Mouse (Mus musculus) lung, postnatal 4 days (tissue): ENCODE results near the gene AC134908.4.

Source experiments
- DNase-seq, 2 experiments: peaks; one replicate each; pipeline ENCODE4 v3.0.0; 2021

The AC134908.4 gene

DNA sequence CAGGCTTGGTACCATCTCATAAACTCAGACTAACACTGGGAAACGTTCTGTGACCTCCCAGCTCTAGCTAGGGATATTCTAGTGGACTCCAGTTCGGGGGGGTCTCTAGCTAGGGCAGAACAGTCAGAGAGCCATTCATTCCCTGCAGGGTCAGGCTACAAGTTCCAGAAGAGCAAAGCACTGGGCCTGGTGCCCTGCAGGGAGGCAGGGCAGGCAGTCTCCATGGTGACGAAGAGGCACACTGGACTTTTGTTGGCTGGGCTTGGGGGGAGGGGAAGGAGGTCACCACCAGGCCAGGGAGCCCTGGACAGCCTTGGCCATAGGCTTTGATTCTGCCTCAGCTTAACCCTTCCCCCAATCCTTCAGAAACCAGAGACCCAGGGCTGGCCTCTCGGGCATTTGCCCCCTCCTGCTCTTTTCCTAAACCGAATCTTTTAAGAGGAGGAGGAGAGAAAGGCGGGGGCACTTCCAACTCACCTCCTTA is at the start of gene AC134908.4:
Gene AC134908.4, minus strand, starts transcription at position 51 of the 484 bp plus-strand sequence.
- DNase-seq = no peak

DNA sequence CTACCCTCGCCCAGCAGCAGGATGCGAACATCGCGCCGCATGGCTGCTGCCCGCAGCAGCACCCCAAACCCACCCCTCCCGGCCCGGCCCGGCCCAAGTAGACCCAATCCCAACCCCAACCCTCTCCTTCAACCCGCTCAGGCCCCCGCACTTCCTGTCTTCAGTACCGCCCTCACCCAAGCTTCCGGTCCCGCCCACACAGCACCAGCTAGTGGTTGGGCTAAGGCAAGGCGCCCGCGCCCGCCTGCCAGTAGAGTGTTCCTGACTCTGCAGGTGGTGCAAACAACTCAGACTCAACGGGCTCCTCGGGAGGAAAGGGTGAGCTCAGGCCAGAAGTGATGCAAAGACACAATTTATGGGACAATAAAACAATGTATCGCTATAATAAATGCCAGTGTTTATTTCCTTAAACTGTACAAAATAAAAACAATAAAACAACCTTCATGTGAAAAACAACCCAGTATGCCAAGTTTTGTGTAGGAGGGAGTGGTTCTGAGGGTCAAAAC is 49.0 kb upstream of the AC134908.4 start, which contains the start of gene Rhot2:
Gene Rhot2, minus strand, starts transcription at position 456 of the 506 bp plus-strand sequence.
- peak; percentile 96 for DNase-seq

DNA sequence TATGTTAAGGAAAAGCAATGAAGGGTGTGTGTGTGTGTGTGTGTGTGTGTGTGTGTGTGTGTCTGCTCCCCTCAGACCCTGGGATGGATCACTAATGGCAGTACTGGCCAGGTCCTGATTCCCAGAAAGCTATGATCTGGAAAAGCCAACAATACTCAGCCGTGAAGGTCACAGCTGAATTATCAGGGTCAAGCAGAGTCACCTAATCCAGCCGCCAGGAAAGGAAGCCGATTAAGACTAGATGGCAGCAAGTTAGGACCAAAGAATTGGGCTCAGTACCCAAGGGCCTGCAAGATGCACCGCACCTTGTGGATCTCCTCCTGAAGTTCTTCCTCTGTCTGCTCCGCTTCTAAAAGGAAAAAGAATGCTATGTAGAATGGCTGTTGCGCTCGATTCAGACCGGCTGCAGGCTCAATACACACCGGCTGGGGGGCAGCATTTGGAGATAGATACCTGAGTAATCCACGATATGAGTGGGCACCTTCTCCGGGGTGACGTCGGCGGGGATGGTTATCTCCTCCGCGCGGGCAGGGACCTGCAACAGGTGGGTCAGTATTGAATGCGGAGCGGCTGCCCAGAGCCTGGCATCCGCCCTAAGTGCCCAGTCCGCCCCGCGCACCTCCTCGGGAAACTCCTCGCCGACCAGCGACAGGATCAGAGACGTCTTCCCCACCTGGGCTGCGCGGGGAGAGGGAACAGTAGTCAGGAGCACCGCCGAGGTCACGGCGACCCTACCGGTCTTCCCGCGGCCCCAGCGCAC is 48.4 kb upstream of the AC134908.4 start:
- no peak for DNase-seq

DNA sequence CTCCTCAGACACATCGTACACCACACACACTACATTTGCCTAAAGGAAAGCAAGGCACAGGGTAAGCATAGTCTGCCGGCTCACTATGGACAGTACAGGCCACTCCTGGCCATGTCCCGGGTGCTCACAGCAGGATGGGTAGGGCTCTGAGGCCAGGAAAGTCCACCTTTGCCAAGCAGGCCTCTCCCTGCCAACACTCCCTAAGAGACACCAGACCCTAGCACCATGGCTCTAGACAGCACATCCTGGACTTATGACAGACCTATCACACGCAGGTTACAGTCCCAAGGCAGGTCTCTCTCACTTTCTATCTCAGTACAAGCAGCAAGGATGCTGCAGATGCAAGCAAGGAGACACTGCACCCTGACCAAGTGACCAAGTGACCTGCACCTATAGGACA is 47.7 kb upstream of the AC134908.4 start:
- DNase-seq = no peak

DNA sequence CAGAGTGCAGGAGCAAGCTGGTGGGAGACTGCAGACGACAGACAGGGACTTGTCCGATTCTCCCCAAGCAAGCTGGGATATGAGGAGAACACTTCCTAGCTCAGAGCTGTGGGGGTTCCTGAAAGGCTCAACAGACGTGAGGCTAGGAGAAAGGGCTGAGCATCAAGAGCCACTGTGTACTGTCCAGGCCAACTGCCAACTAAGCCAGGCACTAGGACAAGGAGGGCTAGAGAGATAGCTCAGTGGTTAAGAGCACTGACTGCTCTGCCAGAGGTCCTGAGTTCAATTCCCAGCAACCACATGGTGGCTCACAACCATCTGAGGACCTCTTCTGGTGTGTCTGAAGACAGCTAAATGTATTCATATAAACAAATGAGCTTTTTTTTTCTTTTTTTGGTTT is 47.0 kb upstream of the AC134908.4 start:
- DNase-seq = no peak

DNA sequence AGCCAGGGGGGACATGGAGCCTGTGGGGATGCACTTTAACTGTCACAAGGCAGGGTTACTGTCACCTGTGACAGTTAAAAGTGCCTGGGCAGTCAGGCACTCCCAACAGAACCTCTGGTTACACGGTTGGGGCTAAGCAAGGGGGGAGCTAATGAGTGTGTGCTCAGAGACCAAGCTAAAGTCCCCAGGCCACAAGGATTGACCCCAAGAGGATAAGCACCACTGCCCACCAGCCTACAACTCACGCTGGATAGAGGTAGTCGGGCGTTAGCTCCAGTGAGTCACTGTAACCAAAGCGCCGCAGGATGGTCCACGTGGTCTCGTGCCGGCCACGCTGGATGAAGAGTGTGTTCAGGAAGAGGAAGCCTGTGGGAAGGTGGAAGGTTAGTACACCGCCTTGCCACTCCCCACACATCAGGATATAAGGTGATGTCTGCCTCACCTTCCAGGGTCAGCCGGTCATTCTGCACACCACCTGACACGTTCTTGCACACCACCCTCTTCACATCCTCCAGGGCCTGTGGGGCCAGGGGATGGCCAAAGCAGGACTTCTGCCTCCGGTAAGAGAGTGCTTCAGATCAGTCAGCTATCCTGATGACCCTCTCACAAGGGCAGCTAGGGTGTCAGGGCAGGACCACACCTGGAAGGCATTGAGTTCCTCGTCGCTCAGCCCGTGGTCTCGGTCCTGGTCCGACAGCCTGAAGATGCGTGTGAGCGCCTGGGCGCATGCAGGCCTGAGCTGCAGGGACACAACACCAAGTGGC is 45.8 kb upstream of the AC134908.4 start, which contains the start of gene Gm20683:
Gene Gm20683, minus strand, starts transcription at position 647 of the 764 bp plus-strand sequence.
- no peak for DNase-seq

DNA sequence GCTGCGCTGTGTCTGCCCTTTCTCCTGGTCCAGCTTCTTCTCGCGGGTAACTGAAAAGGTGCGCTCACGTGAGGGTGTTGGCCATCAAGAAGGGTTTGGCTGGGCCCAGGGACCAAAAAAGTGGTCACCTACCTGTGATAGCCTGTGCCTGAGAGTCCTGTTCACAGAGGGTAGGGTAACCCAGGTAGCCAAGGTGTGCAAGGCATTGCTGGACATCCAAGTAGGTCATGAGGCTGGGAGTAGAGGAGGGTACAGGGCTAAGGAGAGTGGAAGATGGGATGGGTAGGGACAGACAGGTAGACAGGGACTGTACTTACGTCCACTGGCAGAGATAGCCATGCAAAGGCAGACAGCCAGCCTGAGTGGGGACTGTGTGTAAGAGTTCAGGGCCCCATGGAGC is 45.1 kb upstream of the AC134908.4 start:
- DNase-seq = no peak

DNA sequence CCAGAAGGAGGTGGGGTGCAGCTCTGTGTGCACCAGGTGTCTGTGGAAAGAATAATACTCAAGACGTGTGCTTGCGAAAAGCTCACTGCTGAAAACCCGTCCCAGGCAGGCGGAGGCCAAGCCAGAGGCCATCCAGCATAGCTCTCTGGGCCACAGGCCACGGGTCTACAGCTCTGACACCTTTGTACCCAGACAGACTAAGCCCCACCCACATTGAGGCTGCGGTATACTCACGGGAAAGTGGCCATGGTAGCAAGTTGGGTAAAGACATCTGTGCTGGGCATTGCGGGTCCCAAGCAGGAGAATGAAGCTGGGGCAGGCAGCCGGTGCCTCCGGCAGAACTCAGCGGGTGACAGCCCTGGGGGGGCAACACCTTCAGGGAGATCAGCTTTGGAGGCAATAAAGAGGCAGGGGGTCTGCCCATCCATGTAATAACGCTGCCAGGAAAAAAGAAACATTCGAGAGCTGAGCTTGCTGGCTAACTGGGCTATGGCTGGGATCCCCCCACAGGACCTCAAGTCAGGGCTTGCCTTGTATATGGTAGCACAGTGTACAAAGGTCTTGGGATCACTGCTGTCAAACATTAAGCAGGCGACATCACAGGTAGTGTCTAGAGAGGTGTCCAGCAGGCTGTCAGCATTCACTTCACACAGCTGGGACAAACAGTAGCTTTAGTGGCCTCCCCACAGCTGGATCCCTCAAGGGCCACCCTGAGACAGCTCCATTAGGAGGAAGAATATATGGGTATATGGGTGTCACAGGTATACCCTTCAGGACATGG is 44.2 kb upstream of the AC134908.4 start:
- DNase-seq = no peak

DNA sequence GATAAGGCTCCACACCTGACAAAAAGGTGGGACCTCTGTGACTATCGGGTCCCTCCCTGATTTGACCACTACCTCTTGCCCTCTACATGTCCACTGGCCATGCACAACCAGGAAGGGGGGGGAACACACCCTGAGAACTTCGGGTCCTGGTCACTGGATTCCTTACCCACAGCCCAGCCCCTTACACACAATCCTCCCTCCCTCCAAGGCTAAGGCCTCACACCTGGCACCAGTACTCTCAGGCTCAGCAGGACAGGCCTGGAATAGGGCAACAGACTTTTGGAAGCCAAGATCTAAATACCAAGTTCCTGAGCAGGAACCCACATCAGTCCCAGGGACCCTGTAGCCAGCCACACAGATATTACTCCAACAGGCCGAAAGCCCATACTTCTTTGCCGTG is 43.4 kb upstream of the AC134908.4 start:
- DNase-seq = no peak

DNA sequence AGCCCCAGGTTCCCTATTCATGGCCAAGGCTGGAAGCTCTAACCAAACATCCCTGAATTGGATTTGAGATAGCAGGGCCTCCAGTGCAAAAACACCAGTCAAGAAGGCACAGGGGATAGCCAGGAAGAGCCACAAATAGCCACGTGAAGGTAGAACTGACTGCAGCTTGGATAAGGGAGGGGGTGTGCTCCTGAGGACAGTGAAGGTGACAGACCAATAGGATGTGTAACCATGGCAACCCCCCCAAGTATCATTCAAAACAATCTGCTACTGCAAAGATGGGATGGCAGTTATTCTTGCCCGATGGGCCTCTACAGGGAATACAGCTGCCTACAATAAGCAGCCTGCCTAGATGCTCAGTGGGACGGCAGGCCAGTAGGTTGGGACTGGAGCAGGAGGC is 42.1 kb upstream of the AC134908.4 start:
- DNase-seq = no peak

DNA sequence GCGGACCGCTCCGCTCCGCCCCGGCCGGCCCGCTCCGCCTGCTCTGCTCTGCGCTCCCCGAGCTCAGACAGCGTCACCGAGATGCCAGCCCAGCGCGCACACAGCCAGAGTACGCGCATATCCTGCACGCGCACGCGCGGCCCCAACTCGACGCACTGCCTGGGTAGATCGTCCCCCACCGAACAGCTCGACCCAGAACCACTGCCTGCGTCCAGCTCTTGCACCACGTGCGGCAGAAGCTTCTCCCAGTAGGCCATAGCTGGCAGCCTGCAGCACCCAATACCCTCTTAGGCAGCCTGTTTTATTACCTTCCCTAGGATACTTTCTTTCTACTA is 41.6 kb upstream of the AC134908.4 start, which contains the start of gene Rhbdl1:
Gene Rhbdl1, minus strand, starts transcription at position 220 of the 335 bp plus-strand sequence.
- peak; percentile 66 to 80 for DNase-seq

DNA sequence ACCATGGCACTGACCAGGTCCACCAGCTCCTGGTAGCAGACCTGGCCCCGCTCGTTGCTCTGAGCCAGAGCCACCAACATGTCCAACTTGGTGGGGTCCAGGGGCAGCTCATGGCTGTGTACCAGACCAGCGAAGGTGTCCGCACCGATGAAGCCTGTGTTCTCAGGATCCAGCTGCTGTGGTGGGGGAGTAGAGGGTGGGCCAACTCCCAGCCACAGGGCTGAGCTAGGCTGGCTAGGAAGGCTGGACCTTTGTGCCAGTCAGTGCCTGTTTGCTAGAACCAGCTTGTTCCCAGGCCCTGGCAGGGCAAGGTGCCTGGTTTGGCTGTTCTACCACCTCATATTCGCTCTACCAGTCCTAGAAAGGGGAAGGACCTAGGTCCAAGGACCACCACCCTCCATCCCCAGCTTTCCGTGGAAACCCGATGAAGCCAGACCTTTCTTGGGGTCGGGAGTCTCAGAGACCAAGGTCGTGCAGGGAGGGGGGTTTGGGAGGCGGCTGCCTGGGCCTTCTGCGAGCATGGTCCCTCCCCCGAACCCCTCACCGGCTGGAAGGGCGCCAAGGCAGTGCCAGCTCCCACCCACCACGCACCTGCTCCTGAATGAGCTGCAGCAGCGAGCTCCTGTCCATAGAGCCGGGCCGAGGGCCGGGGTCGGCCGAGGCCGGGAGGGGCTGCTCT is 41.1 kb upstream of the AC134908.4 start:
- no peak for DNase-seq

DNA sequence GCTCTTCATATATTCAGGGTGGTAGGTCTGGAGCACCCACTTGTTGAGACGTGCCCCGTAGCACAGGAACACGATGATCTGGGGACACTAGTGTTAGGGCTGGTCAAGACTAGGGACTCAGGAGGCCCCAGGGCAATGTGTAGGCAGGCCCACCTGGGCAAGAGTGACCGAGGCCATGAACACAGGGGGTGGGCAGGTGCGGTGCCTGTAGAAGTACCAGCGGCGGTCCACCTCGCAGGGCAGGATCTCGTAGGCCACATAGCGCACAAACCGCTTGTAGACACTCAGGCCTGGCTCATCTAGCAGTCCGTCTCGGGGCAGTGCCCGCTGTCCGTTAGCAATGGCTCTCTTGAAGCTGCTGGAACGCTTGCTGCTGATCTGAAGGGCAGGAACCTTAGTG is 40.4 kb upstream of the AC134908.4 start:
- DNase-seq = no peak

DNA sequence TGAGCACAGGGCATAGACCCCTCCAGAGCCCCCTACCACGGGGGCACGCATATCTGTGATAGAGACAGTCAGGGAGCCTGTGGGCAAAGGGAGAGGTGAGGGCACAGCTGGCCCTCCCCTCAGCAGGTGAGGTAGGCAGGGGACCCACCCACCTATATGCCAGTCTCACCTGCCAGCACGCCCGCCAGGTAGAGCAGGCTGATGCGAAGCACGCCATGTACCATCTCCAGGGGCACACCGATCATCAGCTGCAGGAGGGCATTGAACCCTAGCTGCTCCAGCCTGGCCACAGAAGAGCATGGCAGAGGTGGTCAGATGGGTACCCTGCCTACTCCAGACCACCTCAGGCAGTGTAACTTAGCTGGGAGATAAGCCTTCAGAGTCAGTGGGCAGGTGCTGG is 39.8 kb upstream of the AC134908.4 start:
- DNase-seq = no peak

DNA sequence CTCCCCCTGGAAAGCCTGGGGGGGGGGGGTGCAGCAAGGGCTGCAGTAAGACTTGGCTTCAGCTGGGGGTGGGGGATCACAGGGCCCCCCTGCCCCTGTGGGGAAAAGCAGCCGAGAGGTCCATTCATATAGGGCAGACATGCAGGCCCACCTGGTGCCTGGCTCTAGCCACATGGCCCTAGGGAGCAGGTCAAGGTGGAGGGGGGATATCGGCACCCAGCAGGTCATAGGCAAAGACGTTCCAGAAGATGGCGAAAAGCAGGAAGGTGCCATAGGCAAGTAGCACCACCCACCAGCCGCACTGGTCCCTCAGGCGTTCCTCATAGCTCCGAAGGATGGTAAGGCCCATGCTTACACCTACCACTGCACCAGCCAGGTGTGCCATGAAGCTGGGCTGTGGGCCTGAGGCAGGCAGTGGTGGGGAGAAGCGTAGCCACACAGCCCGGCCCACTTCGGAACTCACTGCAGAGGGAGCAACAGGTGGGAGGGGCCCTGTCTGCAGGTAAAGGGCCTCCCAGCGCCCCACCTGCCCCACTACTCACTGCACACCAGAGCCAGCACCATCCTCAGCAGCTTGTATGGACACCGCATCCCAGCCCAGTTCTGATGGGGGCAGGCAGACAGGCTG is 39.2 kb upstream of the AC134908.4 start:
- DNase-seq = no peak

DNA sequence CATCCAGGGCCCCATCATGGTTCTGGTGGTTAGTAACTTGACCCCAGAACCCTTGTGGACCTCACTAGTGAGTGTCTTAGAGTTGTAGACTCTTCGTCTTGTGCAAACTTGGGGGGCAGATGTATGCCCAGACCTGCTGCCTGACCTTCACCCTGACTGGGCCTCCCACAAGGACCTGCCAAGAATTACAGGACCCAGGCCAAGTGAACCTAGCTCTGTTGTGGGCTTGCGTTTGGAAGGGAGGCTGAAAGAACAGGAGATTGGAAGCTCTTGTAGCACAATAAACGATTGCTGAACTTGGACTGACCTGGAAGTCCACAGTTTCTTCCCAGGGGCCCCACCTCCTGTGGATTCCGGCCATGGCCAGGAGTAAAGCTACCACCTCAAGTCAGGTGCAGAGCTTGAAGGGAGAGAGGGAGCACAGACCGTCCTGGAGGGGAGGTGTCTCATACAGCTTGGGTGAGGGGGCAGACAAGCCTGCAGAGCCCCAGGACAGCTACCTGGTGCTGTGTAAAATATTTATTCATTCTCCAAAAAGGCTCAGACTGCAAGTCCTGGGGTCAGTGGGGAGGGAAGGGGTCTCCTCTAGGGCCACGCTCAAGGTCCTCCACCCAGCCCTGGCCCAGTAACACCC is 38.6 kb upstream of the AC134908.4 start:
- DNase-seq = no peak

DNA sequence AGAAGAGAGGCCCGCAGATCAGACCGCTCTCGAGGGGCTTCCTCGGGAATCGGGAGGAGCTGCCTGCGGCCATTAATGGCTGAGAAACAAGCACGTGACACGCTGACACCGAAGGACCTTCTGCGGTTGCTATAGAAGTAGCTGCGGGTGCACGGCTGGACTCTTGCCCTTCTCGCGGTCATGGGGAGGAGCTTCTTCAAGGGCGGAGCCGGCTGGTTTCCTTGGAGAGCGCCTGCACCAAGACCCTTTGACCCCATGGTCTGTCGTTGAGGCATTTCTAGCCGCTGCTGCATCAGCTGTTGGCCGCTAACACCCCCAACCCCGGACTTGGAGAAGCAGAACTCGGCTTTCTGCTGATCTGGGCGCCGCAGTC is 37.8 kb upstream of the AC134908.4 start, which contains the start of gene Stub1:
Gene Stub1, minus strand, starts transcription at position 114 of the 373 bp plus-strand sequence.
- DNase-seq = peak; percentile 93 to 96

DNA sequence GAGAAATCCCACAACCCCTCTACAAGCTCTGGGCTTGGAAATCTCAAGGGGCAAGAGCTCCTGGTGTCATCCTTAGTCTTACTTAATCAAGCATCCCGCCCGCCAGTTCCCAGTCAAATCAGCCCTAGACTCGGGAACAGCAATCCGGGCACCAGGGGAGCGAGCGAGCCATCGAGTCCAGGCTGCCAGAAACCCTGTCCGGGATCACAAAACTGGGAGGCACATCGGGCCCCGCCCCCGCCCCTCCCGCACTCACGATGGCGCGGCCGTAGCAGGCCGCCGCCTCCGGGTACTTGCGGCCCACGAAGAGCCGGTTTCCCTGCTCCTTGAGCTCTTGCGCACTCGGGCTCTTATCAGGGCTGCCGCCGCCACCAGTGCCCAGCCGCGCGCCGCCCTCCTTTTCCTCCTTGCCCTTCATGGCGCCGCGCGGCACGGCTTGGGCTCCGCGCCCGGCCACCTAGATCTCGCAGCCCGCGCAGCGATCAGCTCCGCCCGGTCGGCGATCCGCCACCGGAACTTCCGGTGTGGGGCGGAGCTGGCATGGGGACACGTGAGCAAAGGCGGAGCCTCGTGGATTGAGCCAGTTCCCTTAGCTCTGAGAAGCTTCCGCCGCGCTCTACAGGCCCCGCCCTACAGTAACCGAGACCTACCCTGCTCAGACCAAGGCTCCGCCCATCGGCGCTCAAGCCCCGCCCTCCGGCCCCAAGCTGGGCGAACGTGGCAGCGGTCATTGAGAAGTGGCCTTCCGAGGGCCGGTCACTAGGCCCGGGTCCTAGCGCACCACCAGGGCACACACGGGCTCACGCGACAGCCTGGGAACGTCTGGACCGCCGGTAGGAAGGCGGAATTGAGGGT is 37.2 kb upstream of the AC134908.4 start:
- peak; percentile 100 for DNase-seq

DNA sequence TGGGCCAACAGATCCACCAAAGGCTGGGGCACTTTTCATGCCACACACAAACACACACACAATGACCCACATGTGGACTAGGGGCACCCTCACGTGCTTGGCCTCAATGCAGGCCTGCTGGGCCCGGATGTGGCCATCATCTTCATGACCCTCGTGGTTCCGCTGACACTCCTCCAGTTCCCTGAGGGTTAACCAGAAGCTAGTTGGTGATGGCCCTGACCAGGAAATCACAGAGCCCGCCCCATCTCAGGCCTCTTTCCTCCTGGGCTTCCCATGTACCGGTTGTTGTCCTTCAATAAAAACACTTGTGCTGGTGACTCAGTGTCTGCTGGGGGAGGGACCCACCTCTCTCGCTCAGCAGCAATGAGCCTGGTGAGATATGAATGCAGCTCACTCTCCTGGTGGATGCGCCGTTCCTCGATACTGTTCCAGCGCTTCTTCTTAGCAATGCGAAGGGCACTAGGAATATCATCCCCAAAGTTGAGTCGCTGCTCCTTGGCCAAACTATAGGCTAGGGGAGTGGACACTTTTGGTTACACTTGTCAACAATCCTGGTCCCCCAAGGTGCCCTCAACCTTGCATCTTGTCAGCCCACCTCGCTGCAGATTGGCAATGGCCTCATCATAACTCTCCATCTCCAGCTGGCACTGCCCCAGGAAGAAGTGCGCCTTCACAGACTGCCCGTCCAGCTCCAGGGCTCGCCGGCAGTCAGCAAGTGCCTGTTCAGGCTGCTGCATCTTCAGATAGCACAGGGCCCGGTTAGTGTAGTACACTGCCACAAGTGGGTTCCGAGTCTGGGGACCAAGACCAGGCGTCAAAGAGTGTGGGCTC is 36.2 kb upstream of the AC134908.4 start:
- DNase-seq = peak in 1 of 2 experiments; percentile 53
